Mouse (Mus musculus): ENCODE measurements at regions not wholly inside any gene's neighbourhood (a gene's known extent, or its start where the extent isn't known, plus 50 kb on each side); places are given as distances from the start of the nearest gene placed in this dataset.

DNA sequence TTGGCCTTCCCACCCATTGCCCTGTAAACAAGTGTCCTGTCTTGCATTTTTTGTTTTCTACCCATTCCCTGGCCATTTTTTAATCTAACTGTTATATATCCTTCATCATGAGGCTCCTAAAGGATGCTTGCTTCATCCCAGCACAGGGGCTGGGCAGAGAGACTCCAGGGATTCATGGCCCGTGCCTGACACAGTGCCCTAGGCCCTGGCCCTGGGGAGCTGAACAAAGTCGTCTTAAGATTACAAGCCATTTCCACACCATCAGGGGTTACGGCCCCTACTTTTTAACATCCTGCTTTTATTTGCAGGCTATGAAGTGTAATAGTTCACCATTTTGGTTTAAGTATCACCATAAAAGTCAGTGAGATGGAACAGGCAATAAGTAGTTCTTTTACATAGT is 339.5 kb downstream of the Gm826 start:
- TF ChIP-seq CTCF (IDR thresholded peaks at IDR 0.05), result no peak
- TF ChIP-seq POLR2A (IDR thresholded peaks at IDR 0.05; ENCODE audit: insufficient read depth, low read depth, low read length), result no peak

Measured in heart, adult 2 months (tissue).